Mouse (Mus musculus) kidney, embryonic 15.5 days (tissue): ENCODE results near the gene Defb46. TPM values are rescaled to one million over a fixed set of nuclear protein-coding genes. Genes with fewer than 3 reads are reported as not detected.

Experiments
- ATAC-seq: fragments of 200-750 bp; cut with Nextera tagmentation; replicated peaks from 2 replicates; pipeline ENCODE4 v1.8.0; 2017; ENCODE audit warnings: moderate TSS enrichment; ENCODE audit not compliant: low FRiP score
- H3K27ac ChIP-seq: fragments of 300-500 bp; sonication (generic); 2 replicates; pipeline ENCODE4 v1.5.1; 2015; ENCODE audit warnings: mild to moderate bottlenecking, inconsistent platforms
- H3K27me3 ChIP-seq: fragments of 300-500 bp; sonication (generic); 2 replicates; pipeline ENCODE4 v1.6.1; 2015; ENCODE audit warnings: inconsistent platforms
- H3K36me3 ChIP-seq: fragments of 300-500 bp; sonication (generic); 2 replicates; pipeline ENCODE4 v1.6.1; 2015; ENCODE audit warnings: inconsistent platforms
- H3K4me1 ChIP-seq: fragments of 300-500 bp; sonication (generic); 2 replicates; pipeline ENCODE4 v1.6.1; 2015; ENCODE audit warnings: inconsistent platforms
- H3K4me2 ChIP-seq: fragments of 300-500 bp; sonication (generic); 2 replicates; pipeline ENCODE4 v1.6.1; 2015; ENCODE audit warnings: moderate library complexity, mild to moderate bottlenecking, inconsistent platforms
- H3K4me3 ChIP-seq: fragments of 300-500 bp; sonication (generic); replicated peaks from 2 replicates; pipeline ENCODE4 v1.5.1; 2015; ENCODE audit warnings: mild to moderate bottlenecking, inconsistent platforms
- H3K9ac ChIP-seq: fragments of 300-500 bp; sonication (generic); 2 replicates; pipeline ENCODE4 v1.6.1; 2015; ENCODE audit warnings: mild to moderate bottlenecking, inconsistent platforms
- H3K9me3 ChIP-seq: fragments of 300-500 bp; sonication (generic); replicated peaks from 2 replicates; pipeline ENCODE4 v1.6.1; 2016; ENCODE audit warnings: inconsistent platforms
- WGBS: fragments of 180-500 bp; shearing (Covaris S2); methylation state at CpG from one replicate; pipeline ENCODE4 v1.1.7; 2015; ENCODE audit warnings: mixed read lengths; 5-methylcytosine and 5-hydroxymethylcytosine counted together
- polyA plus RNA-seq: library from polyadenylated mRNA; unstranded; fragments of >200 nt; fragmentation: Nextera tagmentation; extraction: Ambion mirVana; gene quantifications from 2 replicates; pipeline ENCODE4 v1.2.1, GENCODE M21; 2015

Gene Defb46
- polyA plus RNA-seq, result not detected in 2 replicates

GRCm38 (mm10) chr8:19239616-19240015 lies at the start of gene Defb46:
Defb46 (plus strand) TSS chr8:19239916.
- Histone ChIP-seq H3K9me3 (0 out of 2 replicates have a peak, but pooled peaks cover under 1% of the 10 kb centered on the region), H3K4me2 (no peak within 1 kb of the TSS), H3K4me3 (no peak within 1 kb of the TSS), H3K27me3 (no peaks in the 10 kb centered on the region), H3K9ac (no peak within 1 kb of the TSS), H3K36me3 (no peaks in the 10 kb centered on the region), H3K4me1 (no peaks in the 10 kb centered on the region), H3K27ac (no peak within 1 kb of the TSS)
- ATAC-seq, result no peak
- 57% methylated on average over 2 of the region's 2 CpGs for WGBS

- no peak within 1 kb of the TSS for H3K4me3 ChIP-seq
- H3K36me3 ChIP-seq, result no peaks in the 10 kb centered on the region
- H3K9me3 ChIP-seq, result no peaks in the 10 kb centered on the region
- no peaks in the 10 kb centered on the region for H3K27me3 ChIP-seq
- H3K9ac ChIP-seq, result no peak within 1 kb of the TSS
- no peaks in the 10 kb centered on the region for H3K4me1 ChIP-seq
- ATAC-seq, result no peak
- WGBS, result 63% methylated on average over 1 of the region's 1 CpGs
- no peak within 1 kb of the TSS for H3K4me2 ChIP-seq
- H3K27ac ChIP-seq, result no peak within 1 kb of the TSS
These were observed 14.6 kb upstream of the Defb46 start, which contains the start of gene Defb6 for GRCm38 (mm10) chr8:19225161-19225560. Defb6 (plus strand) TSS chr8:19225478.

- Histone ChIP-seq H3K4me2 (no peak overlapping the region), H3K36me3 (no peaks in the 10 kb centered on the region), H3K4me1 (no peaks in the 10 kb centered on the region), H3K27ac (no peak overlapping the region), H3K9ac (no peak overlapping the region), H3K27me3 (no peaks in the 10 kb centered on the region), H3K9me3 (no peaks in the 10 kb centered on the region), H3K4me3 (no peak overlapping the region)
- no peak for ATAC-seq
- WGBS, result 49% methylated on average over 1 of the region's 1 CpGs
These were observed 1.6 kb upstream of the Defb46 start for GRCm38 (mm10) chr8:19238101-19238500.

- no peaks in the 10 kb centered on the region for H3K4me1 ChIP-seq
- H3K36me3 ChIP-seq, result no peaks in the 10 kb centered on the region
- no peaks in the 10 kb centered on the region for H3K27me3 ChIP-seq
- H3K4me3 ChIP-seq, result no peak within 1 kb of the TSS
- no peak for ATAC-seq
- 89% methylated on average over 5 of the region's 5 CpGs for WGBS
- no peak within 1 kb of the TSS for H3K4me2 ChIP-seq
- H3K9me3 ChIP-seq, result 0 out of 2 replicates have a peak, but pooled peaks cover 2% of the 10 kb centered on the region
- H3K27ac ChIP-seq, result no peak within 1 kb of the TSS
- no peak within 1 kb of the TSS for H3K9ac ChIP-seq
These were observed 7.6 kb downstream of the Defb46 start, which contains the start of gene Defb5 for GRCm38 (mm10) chr8:19247280-19247679. Defb5 (plus strand) TSS chr8:19247580.

GRCm38 (mm10) chr8:19258136-19258535 lies 18.4 kb downstream of the Defb46 start:
- Histone ChIP-seq H3K27me3 (no peaks in the 10 kb centered on the region), H3K27ac (no peak overlapping the region), H3K4me1 (no peaks in the 10 kb centered on the region), H3K36me3 (no peaks in the 10 kb centered on the region), H3K4me2 (no peak overlapping the region), H3K9me3 (no peaks in the 10 kb centered on the region; the same call in 1 of the 2 replicates), H3K4me3 (no peak overlapping the region), H3K9ac (no peak overlapping the region)
- no peak for ATAC-seq

GRCm38 (mm10) chr8:19259667-19260066 lies 20.0 kb downstream of the Defb46 start:
- H3K4me3 ChIP-seq, result no peak overlapping the region
- H3K4me1 ChIP-seq, result no peaks in the 10 kb centered on the region
- ATAC-seq, result peak; percentile 96
- no peak overlapping the region for H3K9ac ChIP-seq
- no peak overlapping the region for H3K27ac ChIP-seq
- H3K27me3 ChIP-seq, result no peaks in the 10 kb centered on the region
- H3K9me3 ChIP-seq, result no peaks in the 10 kb centered on the region; the same call in 1 of the 2 replicates
- WGBS, result 27% methylated on average over 3 of the region's 3 CpGs
- H3K36me3 ChIP-seq, result no peaks in the 10 kb centered on the region
- no peak overlapping the region for H3K4me2 ChIP-seq

Other genes starting within 250 kb of the Defb46 start
- not detected in 2 replicates for gene Defb37, start 248.9 kb upstream of the Defb46 start, polyA plus RNA-seq
- not detected in 2 replicates for gene Defb38, start 213.3 kb upstream of the Defb46 start, polyA plus RNA-seq
- not detected in 2 replicates for gene Defb39, start 175.1 kb upstream of the Defb46 start, polyA plus RNA-seq
- gene Defb12, start 125.1 kb upstream of the Defb46 start, polyA plus RNA-seq, result 0.17 TPM in 1 of 2 replicates, not detected in the other
- gene Defb34, start 116.2 kb upstream of the Defb46 start, polyA plus RNA-seq, result not detected in 2 replicates
- 0.24 TPM in 1 of 2 replicates, not detected in the other for gene Gm45826, start 99.1 kb upstream of the Defb46 start, polyA plus RNA-seq
- not detected in 2 replicates for gene Defb14, start 45.6 kb upstream of the Defb46 start, polyA plus RNA-seq
- gene Defb4, start 41.2 kb upstream of the Defb46 start, polyA plus RNA-seq, result not detected in 2 replicates
- gene Defb6, start 14.4 kb upstream of the Defb46 start, polyA plus RNA-seq, result not detected in 2 replicates
- not detected in 2 replicates for gene Defb5, start 7.7 kb downstream of the Defb46 start, polyA plus RNA-seq
- gene Defb3, start 53.4 kb downstream of the Defb46 start, polyA plus RNA-seq, result not detected in 2 replicates
- gene Defb8, start 207.7 kb downstream of the Defb46 start, polyA plus RNA-seq, result not detected in 2 replicates